Mouse (Mus musculus): ENCODE measurements around the gene Rpp25.

DNA sequence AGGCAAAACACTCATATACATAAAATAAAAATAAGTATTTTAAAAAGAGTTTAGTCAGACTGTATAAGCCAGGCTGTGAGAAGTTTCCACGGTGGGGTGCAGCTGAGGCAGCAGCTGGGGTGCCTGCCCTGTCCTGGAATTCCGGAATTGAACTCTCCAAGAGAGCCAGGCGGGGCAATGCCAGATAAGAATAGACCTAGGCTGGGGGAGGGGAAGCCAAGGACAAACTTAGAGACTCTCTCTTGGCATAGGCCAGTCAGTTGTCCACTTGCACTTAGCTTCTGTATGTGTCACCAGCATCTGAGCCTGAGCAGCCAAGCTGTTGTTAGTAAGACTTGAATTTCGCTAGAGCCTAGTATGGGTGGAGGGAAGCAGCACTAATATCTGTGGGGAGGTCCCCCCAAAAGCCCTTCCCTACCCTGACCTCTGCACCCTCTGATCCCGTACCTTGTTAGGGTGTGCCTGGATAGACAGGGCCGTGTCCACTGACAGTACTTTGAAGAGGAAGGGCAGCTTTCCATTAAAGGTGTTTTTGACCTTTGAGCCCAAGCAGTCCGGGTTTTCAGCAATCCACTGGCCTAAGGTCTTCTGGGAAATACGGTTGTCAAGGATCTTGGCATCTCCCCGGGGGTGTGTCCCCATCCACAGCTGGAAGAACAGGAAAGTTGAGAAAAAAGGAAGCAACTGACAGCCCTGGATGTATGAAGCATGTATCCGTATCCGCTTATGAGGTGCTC, 46.5 kb downstream of the Rpp25 start:
- TF ChIP-seq CTCF (IDR thresholded peaks at IDR 0.05; ENCODE audit: borderline replicate concordance, insufficient read depth, low read length) (no peak), POLR2A (IDR thresholded peaks at IDR 0.05; ENCODE audit: low read depth, low read length) (no peak)
